Mouse (Mus musculus) neutrophil, adult 5-6 weeks (primary cell): ENCODE results near the gene Rbmx2. TPM values are rescaled to one million over a fixed set of nuclear protein-coding genes. Genes with fewer than 3 reads are reported as not detected.

Experiments used
- ATAC-seq: fragments of 151-379, 151-347 bp; 2 replicates; pipeline ENCODE4 v1.8.0; 2017; ENCODE audit warnings: mild to moderate bottlenecking, moderate TSS enrichment; ENCODE audit not compliant: insufficient number of reproducible peaks, poor library complexity, low FRiP score, severe bottlenecking; ENCODE audit errors: extremely low read depth
- total RNA-seq: library from RNA; stranded (forward); fragments of 200-1000 nt; gene quantifications from 2 replicates; pipeline ENCODE4 v1.2.3, GENCODE M21; 2017

Rbmx2 gene
- 7.3 and 8.5 TPM in 2 replicates for total RNA-seq

GRCm38 (mm10) chrX:48694864-48695371, at the start of gene Rbmx2:
TSS of gene Rbmx2 (plus strand) at chrX:48695004.
- ATAC-seq = peak; percentile 97

GRCm38 (mm10) chrX:48666807-48667206, 28.0 kb upstream of the Rbmx2 start:
- ATAC-seq = no peak

- ATAC-seq = no peak
These were observed 25.2 kb upstream of the Rbmx2 start for GRCm38 (mm10) chrX:48669588-48669987.

- no peak for ATAC-seq
These were observed 23.1 kb upstream of the Rbmx2 start for GRCm38 (mm10) chrX:48671714-48672113.

GRCm38 (mm10) chrX:48674171-48674570, 20.6 kb upstream of the Rbmx2 start, which contains the start of gene Gpr119:
TSS of gene Gpr119 (minus strand) at chrX:48674478.
- ATAC-seq = no peak

- peak; percentile 58; the same call in 1 of the 2 replicates for ATAC-seq
These were observed 11.4 kb upstream of the Rbmx2 start for GRCm38 (mm10) chrX:48683451-48683850.

GRCm38 (mm10) chrX:48683857-48684256, 10.9 kb upstream of the Rbmx2 start:
- no peak for ATAC-seq

- ATAC-seq = no peak
These were observed 344 bp upstream of the Rbmx2 start for GRCm38 (mm10) chrX:48694460-48694859.

- no peak for ATAC-seq
These were observed 14.9 kb downstream of the Rbmx2 start for GRCm38 (mm10) chrX:48709701-48710100.

- no peak for ATAC-seq
These were observed 18.0 kb downstream of the Rbmx2 start for GRCm38 (mm10) chrX:48712846-48713245.

GRCm38 (mm10) chrX:48754710-48755283, 60.0 kb downstream of the Rbmx2 start:
- no peak for ATAC-seq

Other genes starting within 250 kb of the Rbmx2 start
- gene Elf4, start 231.9 kb upstream of the Rbmx2 start, total RNA-seq = 45.7 and 46.6 TPM in 2 replicates
- 24.4 and 27.6 TPM in 2 replicates for gene Aifm1, start 181.4 kb upstream of the Rbmx2 start, total RNA-seq
- not detected in 2 replicates for gene Rab33a, start 175.7 kb upstream of the Rbmx2 start, total RNA-seq
- 14.7 and 16.8 TPM in 2 replicates for gene Zfp280c, start 100.5 kb upstream of the Rbmx2 start, total RNA-seq
- gene Slc25a14, start 71.6 kb upstream of the Rbmx2 start, total RNA-seq = 7.6 and 7.7 TPM in 2 replicates
- gene Gpr119, start 20.5 kb upstream of the Rbmx2 start, total RNA-seq = not detected in 2 replicates
- not detected in 2 replicates for gene Gm595, start 182.7 kb downstream of the Rbmx2 start, total RNA-seq